Mouse (Mus musculus): ENCODE results near the gene Wif1. TPM values are rescaled to one million over a fixed set of nuclear protein-coding genes. Genes with fewer than 3 reads are reported as not detected.

The Wif1 gene
- total RNA-seq (2015), result 0.05 TPM in 1 of 2 replicates, not detected in the other
- not detected in 2 replicates for total RNA-seq (2017)

DNA sequence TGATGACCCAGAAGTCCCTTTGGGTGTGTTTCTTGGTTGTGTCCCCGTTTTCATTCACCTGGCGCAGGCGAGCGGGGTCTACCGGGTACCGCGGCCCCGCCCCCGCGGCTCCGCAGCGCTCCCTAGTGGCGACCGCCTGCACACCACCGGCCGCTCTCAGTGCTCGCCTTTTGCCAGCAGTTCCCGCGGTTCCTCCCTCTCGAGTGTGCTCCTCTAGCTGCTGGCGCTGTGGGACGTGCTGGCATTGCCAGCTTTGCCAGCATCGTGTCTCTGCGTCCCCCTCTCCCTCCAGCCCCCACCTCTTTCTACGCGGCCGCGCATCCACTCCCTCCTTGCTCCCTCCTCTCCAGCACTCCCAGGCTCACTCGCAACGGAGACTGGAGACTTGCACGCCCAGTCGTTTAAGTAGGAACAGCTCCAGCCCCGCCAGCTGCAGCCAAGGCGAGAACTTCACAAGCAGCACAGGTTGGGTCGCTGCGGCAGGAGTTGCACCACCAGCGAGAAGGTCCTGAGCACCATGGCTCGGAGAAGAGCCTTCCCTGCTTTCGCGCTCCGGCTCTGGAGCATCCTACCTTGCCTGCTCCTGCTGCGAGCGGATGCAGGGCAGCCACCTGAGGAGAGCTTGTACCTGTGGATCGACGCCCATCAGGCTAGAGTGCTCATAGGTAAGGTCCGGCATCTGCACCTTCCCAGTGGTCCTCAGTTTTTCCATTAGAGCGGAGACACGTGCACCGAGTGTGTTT is at the start of gene Wif1:
TSS of gene Wif1 (plus strand) at position 135 of the 743 bp plus-strand sequence.
- ATAC-seq (replicated peaks; ENCODE audit: poor library complexity), result peak; percentile 84

- no peak for ATAC-seq (replicated peaks; ENCODE audit: poor library complexity)
Measured at GRCm38 (mm10) chr10:121002135-121002534, 31.6 kb upstream of the Wif1 start.

GRCm38 (mm10) chr10:121011496-121011895 is 22.3 kb upstream of the Wif1 start:
- ATAC-seq (replicated peaks; ENCODE audit: poor library complexity), result no peak

- no peak for ATAC-seq (replicated peaks; ENCODE audit: poor library complexity)
Measured at GRCm38 (mm10) chr10:121016291-121016690, 17.5 kb upstream of the Wif1 start.

DNA sequence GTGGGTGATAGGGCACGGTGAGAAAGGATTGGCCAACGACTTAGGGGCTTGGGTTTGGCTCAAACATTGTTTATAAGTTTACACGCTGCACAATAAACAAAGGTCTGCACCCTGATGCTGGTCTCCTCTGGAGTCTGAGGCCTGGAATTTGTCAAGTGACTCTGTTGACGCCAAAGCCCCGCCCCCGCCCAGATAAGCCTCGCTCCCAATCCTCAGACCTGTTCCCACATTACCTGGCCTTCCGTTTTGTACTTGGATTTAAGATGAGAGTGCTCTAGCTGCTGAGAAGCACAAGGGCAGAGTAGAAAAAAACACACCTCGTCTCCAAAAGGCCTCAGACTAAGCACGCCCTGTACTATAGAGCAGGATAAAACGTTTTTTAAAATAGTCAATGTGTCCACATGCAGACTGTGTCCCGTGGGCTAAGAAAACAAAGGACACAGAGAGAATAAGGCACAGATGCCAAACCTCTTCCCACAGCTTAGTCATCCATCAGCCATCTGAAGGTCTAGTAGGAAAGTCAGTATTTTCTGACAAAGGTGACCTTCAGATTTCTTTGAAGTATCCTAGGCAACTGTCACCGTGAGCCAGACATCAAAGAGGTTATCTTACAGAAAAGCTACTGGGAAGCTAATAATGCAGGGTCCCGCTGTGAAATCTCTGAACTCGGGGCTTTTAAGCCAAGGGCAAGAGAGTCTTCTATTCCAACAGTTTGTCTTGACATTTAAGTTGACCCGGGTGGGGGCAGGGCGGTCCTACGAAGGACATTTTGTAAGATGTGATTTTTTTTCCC is 16.9 kb upstream of the Wif1 start:
- ATAC-seq (replicated peaks; ENCODE audit: poor library complexity), result no peak

DNA sequence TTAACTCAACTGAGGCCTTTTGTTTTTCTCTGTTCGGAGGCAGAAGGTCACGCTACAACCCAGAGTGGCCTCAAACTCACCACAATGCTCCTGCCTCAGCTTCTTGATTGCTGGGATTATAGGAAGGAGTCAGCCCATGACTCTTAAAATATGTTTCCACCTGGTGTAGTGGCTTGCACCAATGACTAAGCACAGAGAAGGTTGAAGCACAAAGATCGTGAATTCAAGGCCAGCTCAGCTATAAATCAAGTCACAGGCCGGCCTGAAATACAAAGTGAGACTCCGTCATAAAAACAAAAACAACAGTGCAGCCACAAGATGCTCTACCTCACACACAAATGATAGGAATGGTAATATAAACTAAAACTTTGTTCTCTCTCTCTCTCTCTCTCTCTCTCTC is 10.8 kb upstream of the Wif1 start:
- no peak for ATAC-seq (replicated peaks; ENCODE audit: poor library complexity)

DNA sequence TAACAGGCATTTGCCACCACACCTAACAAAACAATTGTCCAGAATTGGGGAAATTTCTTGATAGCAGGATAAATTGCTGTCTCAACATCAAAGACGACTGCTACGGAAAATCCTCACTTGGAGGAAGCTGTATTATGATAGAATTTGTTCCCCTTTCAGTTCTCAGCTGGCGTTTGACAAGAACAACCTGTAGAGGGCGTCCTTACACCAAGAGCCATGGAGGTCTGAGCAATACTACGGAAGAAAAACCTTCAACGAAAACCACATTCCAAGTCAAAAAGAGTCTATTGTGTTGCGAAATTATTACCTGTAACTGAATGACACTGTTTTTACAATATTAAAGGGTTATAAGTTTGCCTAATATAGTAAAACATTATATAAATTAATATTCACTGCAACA is 2.0 kb upstream of the Wif1 start:
- ATAC-seq (replicated peaks; ENCODE audit: poor library complexity), result peak; percentile 47

DNA sequence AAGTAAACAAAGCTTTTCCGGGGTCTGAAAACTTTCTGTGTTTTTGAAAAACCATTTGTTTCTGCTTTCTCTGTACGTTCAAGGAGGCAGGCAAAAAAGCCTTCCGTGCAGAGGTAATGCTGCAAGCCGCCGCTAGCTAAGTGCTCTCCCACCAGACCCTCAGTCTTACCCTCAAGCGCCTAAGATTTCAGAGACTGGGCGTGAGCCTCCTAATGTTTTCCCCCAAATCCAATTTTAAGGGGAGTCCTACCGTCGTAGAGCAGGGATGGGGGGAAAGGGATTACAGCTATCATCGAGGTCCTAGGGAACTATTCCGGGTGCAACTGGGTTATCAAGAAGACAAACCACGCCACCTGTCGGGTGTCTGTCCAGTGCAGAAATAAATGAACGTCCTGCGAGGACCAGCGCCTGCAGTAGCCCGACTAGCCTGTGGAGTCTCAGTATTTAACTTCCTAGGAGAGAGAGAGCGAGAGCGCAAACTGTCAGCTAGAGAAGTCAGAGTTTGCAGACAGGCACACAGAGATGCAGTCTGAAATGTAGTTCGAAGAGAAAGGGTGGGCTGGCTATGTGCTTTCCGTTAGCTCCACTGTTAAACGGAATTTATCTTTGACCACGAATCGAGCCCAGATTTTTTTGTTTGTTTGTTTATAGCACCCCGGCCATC is 500 bp upstream of the Wif1 start:
- ATAC-seq (replicated peaks; ENCODE audit: poor library complexity), result peak; percentile 87

- no peak for ATAC-seq (replicated peaks; ENCODE audit: poor library complexity)
Measured at GRCm38 (mm10) chr10:121034569-121034947, 798 bp downstream of the Wif1 start.

GRCm38 (mm10) chr10:121038556-121039284 is 5.0 kb downstream of the Wif1 start:
- ATAC-seq (replicated peaks; ENCODE audit: poor library complexity), result no peak

GRCm38 (mm10) chr10:121040911-121041310 is 7.2 kb downstream of the Wif1 start:
- ATAC-seq (replicated peaks; ENCODE audit: poor library complexity), result no peak

- no peak for ATAC-seq (replicated peaks; ENCODE audit: poor library complexity)
Measured at GRCm38 (mm10) chr10:121047440-121047839, 13.7 kb downstream of the Wif1 start.

DNA sequence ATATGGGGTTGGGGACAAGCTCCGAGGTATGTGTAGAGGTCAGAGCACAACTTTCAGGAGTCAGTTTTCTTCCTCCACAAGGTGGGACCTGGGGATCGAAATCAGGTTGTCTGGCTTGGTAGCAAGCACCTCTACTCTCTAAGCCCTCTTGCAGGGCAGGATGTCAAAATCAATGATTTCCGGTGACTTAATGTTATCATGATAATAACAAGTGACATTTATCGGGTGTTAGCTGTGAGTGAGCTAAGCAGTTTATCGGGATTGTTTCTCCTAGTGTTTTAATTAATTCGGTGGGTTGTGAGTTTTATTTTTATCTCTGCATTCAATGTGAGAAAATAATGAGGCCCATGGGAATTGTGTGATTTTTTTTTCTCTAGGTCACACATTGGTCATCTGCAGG is 18.3 kb downstream of the Wif1 start:
- ATAC-seq (replicated peaks; ENCODE audit: poor library complexity), result no peak

- no peak for ATAC-seq (replicated peaks; ENCODE audit: poor library complexity)
Measured at GRCm38 (mm10) chr10:121055452-121056188, 21.9 kb downstream of the Wif1 start.

DNA sequence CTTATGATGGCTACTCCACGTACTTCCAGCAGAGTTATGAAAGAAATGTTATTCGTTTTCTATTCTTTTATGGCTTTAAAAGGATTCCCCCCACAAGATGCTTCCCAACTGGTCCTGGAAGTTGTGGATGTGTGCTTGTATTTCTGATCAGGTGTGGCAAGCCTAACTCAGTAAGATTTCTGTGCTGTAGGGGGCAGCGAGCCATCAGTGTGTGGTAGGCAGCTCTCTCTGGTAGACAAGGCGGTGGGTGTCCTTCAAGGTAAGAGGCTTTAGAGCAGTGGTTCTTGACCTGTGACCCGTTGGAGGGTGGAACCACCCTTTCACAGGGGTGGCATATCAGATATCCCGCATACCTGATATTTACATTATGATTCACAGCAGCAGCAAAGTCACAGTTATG is 23.1 kb downstream of the Wif1 start:
- ATAC-seq (replicated peaks; ENCODE audit: poor library complexity), result no peak

- ATAC-seq (replicated peaks; ENCODE audit: poor library complexity), result no peak
Measured at GRCm38 (mm10) chr10:121059043-121060003, 25.6 kb downstream of the Wif1 start.

GRCm38 (mm10) chr10:121061336-121061835 is 27.6 kb downstream of the Wif1 start:
- ATAC-seq (replicated peaks; ENCODE audit: poor library complexity), result no peak

GRCm38 (mm10) chr10:121062704-121063103 is 28.9 kb downstream of the Wif1 start:
- ATAC-seq (replicated peaks; ENCODE audit: poor library complexity), result no peak

DNA sequence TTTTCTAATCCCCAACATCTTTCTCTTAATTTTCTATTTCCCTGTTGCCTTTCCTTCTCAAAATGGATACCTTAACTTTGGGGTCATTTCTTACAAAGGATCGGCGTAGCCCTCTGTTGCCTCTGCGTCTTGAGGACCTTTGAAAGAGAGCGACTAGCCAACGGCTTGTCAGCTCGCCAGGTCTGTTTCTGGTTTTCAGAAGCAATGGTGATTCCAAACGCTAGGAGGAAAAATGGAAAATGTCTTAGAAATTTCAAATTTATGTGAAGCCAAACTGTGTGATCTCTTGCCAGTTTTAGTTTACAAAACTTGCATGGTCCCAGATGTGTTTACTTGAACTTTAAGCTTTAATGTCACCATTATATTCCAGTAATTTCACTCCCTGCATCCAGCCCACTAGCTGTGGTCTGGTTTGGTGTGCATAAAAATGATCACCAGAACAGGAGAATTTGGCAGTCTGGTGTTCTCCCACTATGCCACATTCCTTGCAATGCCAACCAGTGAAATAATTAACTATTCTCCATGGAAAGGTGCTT is 33.7 kb downstream of the Wif1 start:
- ATAC-seq (replicated peaks; ENCODE audit: poor library complexity), result no peak
